Mouse (Mus musculus): ENCODE results near the gene Pdpn. TPM values are rescaled to one million over a fixed set of nuclear protein-coding genes. Genes with fewer than 3 reads are reported as not detected.

Gene Pdpn
- polyA plus RNA-seq (2015; fragmentation: Illumina TruSeq; extraction: RNeasy Lipid Tissue Mini Kit (QIAGEN cat#74804); ENCODE audit: insufficient read depth, low replicate concordance), result 1.7 TPM

GRCm38 (mm10) chr4:143299325-143300070, at the start of gene Pdpn:
Gene Pdpn, minus strand, starts transcription at chr4:143299564.

Other genes starting within 250 kb of the Pdpn start
- gene Prdm2, start 86.6 kb downstream of the Pdpn start, polyA plus RNA-seq (2015; fragmentation: Illumina TruSeq; extraction: RNeasy Lipid Tissue Mini Kit (QIAGEN cat#74804); ENCODE audit: insufficient read depth, low replicate concordance), result 44.6 TPM
- not detected for gene Lrrc38, start 50.2 kb upstream of the Pdpn start, polyA plus RNA-seq (2015; fragmentation: Illumina TruSeq; extraction: RNeasy Lipid Tissue Mini Kit (QIAGEN cat#74804); ENCODE audit: insufficient read depth, low replicate concordance)
- not detected for gene Pramel1, start 94.9 kb upstream of the Pdpn start, polyA plus RNA-seq (2015; fragmentation: Illumina TruSeq; extraction: RNeasy Lipid Tissue Mini Kit (QIAGEN cat#74804); ENCODE audit: insufficient read depth, low replicate concordance)
- gene Pramef8, start 112.9 kb upstream of the Pdpn start, polyA plus RNA-seq (2015; fragmentation: Illumina TruSeq; extraction: RNeasy Lipid Tissue Mini Kit (QIAGEN cat#74804); ENCODE audit: insufficient read depth, low replicate concordance), result 25.5 TPM
- gene Oog4, start 150.8 kb upstream of the Pdpn start, polyA plus RNA-seq (2015; fragmentation: Illumina TruSeq; extraction: RNeasy Lipid Tissue Mini Kit (QIAGEN cat#74804); ENCODE audit: insufficient read depth, low replicate concordance), result not detected
- gene Gm13043, start 211.8 kb upstream of the Pdpn start, polyA plus RNA-seq (2015; fragmentation: Illumina TruSeq; extraction: RNeasy Lipid Tissue Mini Kit (QIAGEN cat#74804); ENCODE audit: insufficient read depth, low replicate concordance), result not detected
- not detected for gene Gm13040, start 236.4 kb upstream of the Pdpn start, polyA plus RNA-seq (2015; fragmentation: Illumina TruSeq; extraction: RNeasy Lipid Tissue Mini Kit (QIAGEN cat#74804); ENCODE audit: insufficient read depth, low replicate concordance)

Measured in spleen, adult 10 weeks (tissue).